Mouse (Mus musculus) midbrain, embryonic 10.5 days (tissue): ENCODE measurements around the gene Olfr1367. TPM values are rescaled to one million over a fixed set of nuclear protein-coding genes. Genes with fewer than 3 reads are reported as not detected.
A peak's percentile ranks its signal among the peaks of the same experiment; 100 is the strongest.
"Not testable (repeated sequence)": the region's sequence is repeated elsewhere in the genome, so short reads cannot be mapped to it uniquely, and the experiment has no call there.

Experiments used
- DNase-seq: peaks from one replicate; pipeline ENCODE4 v3.0.0-alpha.2; 2017; ENCODE audit warnings: low spot score
- H3K27ac ChIP-seq: fragments of 300-500 bp; sonication (generic); replicated peaks from 2 replicates; pipeline ENCODE4 v1.5.1; 2016; ENCODE audit warnings: mild to moderate bottlenecking
- H3K27me3 ChIP-seq: fragments of 300-500 bp; sonication (generic); 2 replicates; pipeline ENCODE4 v1.6.1; 2016; ENCODE audit warnings: low read depth, mild to moderate bottlenecking; ENCODE audit not compliant: poor library complexity, severe bottlenecking
- H3K36me3 ChIP-seq: fragments of 300-500 bp; sonication (generic); 2 replicates; pipeline ENCODE4 v1.6.1; 2016; ENCODE audit warnings: mild to moderate bottlenecking, moderate library complexity
- H3K4me1 ChIP-seq: fragments of 300-500 bp; sonication (generic); 2 replicates; pipeline ENCODE4 v1.6.1; 2016
- H3K4me3 ChIP-seq: fragments of 300-500 bp; sonication (generic); 2 replicates; pipeline ENCODE4 v1.5.1; 2016; ENCODE audit warnings: mild to moderate bottlenecking, moderate library complexity
- H3K9me3 ChIP-seq: fragments of 300-500 bp; sonication (generic); replicated peaks from 2 replicates; pipeline ENCODE4 v1.6.1; 2016; ENCODE audit warnings: mild to moderate bottlenecking
- WGBS: fragments of 180-500 bp; shearing (Covaris S2); methylation state at CpG from one replicate; pipeline ENCODE4 v1.1.7; 2016; 5-methylcytosine and 5-hydroxymethylcytosine counted together
- polyA plus RNA-seq: library from polyadenylated mRNA; unstranded; fragments of >200 nt; fragmentation: Nextera tagmentation; extraction: Ambion mirVana; gene quantifications from 2 replicates; pipeline ENCODE4 v1.2.1, GENCODE M21; 2016

Gene Olfr1367
- polyA plus RNA-seq, 1 experiment from 2014 or later, result not detected

DNA sequence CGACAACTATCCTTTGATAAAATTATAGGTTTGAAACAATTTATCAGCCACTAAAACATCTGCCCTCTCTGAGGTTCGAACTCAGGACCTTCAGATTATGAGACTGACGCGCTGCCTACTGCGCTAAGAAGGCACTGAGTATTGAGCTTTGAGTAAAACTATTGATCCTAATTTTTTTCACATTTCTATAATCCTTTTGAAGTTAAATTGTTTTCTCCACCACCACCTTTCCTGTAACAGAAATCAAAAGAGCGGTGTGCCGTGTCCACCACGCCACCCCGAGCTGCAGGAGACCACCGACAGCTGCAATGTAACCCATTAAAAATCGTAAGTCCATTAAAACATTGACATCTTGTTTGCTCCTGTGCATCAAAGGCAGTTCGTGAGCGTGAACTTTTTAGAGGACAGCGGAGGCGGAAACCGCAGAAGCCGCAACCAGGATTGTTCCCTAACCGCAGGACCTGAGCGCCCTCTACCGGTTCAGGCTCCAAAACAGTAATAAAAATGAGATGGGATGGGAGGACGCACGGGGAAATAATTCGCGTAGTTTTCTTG lies 20.0 kb upstream of the Olfr1367 start:
- Histone ChIP-seq H3K36me3 (no peaks in the 10 kb centered on the region), H3K4me3 (peak overlapping the region; percentile 60), H3K9me3 (no peaks in the 10 kb centered on the region), H3K27ac (peak overlapping the region; percentile 63), H3K4me1 (peaks cover 20% of the 10 kb centered on the region), H3K27me3 (peaks cover 13% of the 10 kb centered on the region)
- DNase-seq, result peak; percentile 86
- WGBS, result under 1% methylated on average over 24 of the region's 24 CpGs

DNA sequence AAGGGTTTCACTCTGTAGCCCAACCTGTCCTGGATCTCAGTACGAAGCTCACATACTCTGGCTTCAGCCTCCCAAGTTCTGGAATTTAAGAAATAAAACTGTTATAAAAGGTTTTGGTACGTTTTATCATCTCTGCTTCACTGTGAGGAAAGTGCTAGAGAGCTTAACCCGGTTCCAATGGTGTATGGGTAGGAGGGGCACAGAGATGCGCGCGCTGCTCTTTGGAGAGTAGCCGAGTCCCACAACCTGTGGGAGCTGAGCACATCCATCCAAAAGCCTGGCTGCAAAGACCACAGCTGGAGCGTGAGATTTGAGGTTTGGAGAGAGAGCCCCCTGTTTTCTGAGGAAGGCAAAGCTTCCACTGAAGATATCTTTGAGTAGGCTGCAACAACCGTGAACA lies 19.3 kb upstream of the Olfr1367 start:
- Histone ChIP-seq H3K4me1 (peaks cover 15% of the 10 kb centered on the region), H3K36me3 (no peaks in the 10 kb centered on the region), H3K27me3 (peaks cover 13% of the 10 kb centered on the region), H3K4me3 (peak overlapping the region; percentile 60), H3K27ac (no peak overlapping the region), H3K9me3 (no peaks in the 10 kb centered on the region)
- peak; percentile 58 for DNase-seq
- 2% methylated on average over 9 of the region's 9 CpGs for WGBS

DNA sequence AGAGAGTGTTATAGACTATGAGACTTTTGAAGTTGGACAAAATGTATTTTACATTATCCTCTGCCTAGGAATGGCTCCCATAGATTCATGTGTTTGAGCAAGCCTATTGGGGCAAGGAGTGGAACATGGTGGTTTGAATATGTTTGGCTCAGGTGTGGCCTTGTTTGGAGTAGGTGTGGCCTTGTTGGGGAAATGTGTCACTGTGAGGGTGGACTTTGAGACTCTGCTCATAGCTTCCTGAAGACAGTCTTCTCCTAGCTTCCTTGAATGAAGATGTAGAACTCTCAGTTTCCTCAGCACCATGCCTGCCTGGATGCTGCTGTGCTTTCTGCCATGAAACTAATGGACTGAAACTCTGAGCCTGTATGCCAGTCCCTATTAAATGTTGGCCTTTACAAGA lies 3.9 kb downstream of the Olfr1367 start:
- no peaks in the 10 kb centered on the region for H3K4me1 ChIP-seq
- no peak overlapping the region for H3K27ac ChIP-seq
- H3K4me3 ChIP-seq, result no peak overlapping the region
- H3K9me3 ChIP-seq, result no peaks in the 10 kb centered on the region
- H3K36me3 ChIP-seq, result no peaks in the 10 kb centered on the region
- H3K27me3 ChIP-seq, result no peaks in the 10 kb centered on the region
- DNase-seq, result no peak

DNA sequence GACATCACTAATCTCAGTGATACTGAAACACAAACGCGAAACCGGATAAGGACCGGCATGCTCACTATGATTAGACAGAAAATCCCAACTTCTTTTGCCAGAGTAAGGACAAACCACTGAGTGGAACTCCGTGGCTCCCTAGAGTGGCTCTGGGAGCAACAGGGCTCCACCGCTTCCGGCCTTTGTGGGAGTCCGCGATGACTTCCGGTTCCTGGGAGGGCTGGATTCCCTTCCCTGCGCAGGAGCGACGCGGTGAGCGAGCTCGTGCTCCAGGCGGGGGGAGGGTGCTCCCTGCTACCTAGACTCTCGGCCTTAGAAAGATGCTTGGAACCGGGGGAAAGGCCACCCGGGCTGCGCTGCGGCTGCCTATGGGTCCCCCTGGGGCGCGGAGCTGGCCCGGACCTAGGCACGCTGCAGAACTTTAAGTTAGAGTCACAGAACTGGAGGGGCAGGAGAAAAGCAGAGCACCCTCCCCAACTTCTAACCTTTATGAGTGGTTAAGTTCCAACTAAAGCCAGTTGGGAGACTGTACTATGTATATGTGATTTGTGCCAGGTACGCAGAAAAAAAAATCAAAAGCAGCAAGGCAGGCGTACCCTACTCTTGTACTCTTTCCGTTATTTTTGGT lies 16.0 kb downstream of the Olfr1367 start, which contains the start of gene Zscan12:
Gene Zscan12 (plus strand): TSS at position 200 of the 628 bp plus-strand sequence.
- H3K27me3 ChIP-seq, result no peaks in the 10 kb centered on the region
- H3K36me3 ChIP-seq, result peaks cover 30% of the 10 kb centered on the region
- WGBS, result 1% methylated on average over 29 of the region's 29 CpGs

DNA sequence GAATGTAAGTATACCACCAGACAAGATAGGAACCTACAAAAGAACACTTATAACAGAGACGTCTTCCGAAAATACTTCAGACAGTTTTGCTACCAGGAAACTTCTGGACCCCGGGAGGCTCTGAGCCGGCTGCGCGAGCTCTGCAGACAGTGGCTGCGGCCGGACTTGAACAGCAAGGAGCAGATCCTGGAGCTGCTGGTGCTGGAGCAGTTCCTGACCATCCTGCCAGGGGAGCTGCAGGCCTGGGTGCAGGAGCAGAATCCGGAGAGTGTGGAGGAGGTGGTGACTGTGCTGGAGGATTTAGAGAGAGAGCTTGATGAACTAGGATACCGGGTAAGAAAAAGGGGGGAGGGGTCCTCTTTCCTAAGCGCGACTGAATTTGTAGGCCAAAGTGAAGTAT lies 17.0 kb downstream of the Olfr1367 start:
- no peak for DNase-seq
- Histone ChIP-seq H3K27ac (no peak overlapping the region), H3K4me3 (peak overlapping the region; percentile 82), H3K9me3 (no peaks in the 10 kb centered on the region), H3K4me1 (peaks cover 25% of the 10 kb centered on the region), H3K36me3 (peaks cover 40% of the 10 kb centered on the region), H3K27me3 (no peaks in the 10 kb centered on the region)
- WGBS, result 64% methylated on average over 12 of the region's 12 CpGs

More for the DNA sequence above, 16.0 kb downstream of the Olfr1367 start, which contains the start of gene Zscan12:
- H3K4me3 ChIP-seq, result peak within 1 kb of the TSS; percentile 82
- DNase-seq, result peak; percentile 92
- peaks cover 25% of the 10 kb centered on the region for H3K4me1 ChIP-seq
- peak within 1 kb of the TSS; percentile 94 for H3K27ac ChIP-seq
- H3K9me3 ChIP-seq, result no peaks in the 10 kb centered on the region

DNA sequence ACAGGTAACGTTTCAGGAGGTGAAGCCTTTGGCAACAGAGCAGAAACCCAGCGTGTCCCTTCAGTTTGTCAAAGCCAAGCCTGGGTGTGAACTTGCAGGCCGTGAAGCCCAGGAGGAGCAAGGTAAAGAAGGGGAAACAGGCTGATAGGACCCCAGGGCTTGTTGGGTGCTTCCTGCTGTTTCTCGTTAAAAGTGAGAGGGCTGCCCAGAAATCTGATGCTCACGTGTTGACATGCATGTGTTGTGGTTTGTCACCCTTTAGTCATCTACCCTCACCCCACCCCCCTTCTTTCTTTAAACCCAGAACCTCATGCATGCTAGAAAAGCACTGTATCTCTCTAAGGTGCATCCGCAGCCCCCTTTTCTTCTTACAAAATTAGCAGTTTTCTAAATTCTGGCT lies 19.9 kb downstream of the Olfr1367 start:
- peaks cover 25% of the 10 kb centered on the region for H3K4me1 ChIP-seq
- no peaks in the 10 kb centered on the region for H3K9me3 ChIP-seq
- no peaks in the 10 kb centered on the region for H3K27me3 ChIP-seq
- peaks cover 68% of the 10 kb centered on the region for H3K36me3 ChIP-seq
- no peak overlapping the region for H3K4me3 ChIP-seq
- H3K27ac ChIP-seq, result no peak overlapping the region
- DNase-seq, result no peak
- WGBS, result 82% methylated on average over 6 of the region's 6 CpGs

DNA sequence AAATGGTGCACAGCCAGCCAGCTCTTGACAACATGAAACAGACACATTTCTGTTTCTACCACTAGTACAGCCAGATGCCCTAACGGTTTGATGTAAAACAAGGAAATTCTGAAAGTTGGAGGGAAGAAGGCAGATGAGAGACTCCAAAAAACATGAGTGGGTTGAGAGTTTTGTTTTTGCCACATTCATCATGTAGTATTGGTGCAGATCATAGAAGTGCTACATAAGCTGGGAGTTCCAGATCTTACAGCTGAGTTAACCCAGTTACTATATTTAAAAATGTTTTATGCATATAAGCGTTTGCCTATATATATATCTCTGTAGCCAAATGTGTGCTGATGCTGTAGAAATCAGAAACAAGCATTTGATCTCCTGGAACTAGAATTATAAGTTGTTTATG lies 26.0 kb downstream of the Olfr1367 start:
- H3K27ac ChIP-seq, result no peak overlapping the region
- H3K4me3 ChIP-seq, result no peak overlapping the region
- no peaks in the 10 kb centered on the region for H3K27me3 ChIP-seq
- H3K4me1 ChIP-seq, result no peaks in the 10 kb centered on the region
- H3K9me3 ChIP-seq, result no peaks in the 10 kb centered on the region
- no peak for DNase-seq
- 90% methylated on average over 2 of the region's 2 CpGs for WGBS
- peaks cover 48% of the 10 kb centered on the region for H3K36me3 ChIP-seq

DNA sequence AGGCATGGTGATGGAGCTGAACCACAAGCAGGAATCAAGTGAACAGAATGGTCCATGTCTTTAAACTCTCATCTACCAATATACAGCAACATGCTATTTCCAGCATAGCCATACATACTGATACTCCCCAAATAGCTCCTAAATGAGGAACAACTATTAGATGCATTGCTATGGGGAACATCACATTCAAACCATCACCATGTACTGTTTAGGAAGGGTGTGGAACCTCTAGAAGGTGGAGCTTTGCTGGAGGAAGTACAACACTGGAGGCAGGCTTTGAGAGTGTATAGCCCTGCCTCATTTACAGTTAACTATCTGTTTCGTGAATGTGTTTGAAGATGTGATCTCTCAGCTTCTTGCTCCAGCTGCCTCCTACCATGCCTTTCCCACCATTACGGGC lies 31.1 kb downstream of the Olfr1367 start:
- no peak for DNase-seq
- 88% methylated on average over 2 of the region's 2 CpGs for WGBS

DNA sequence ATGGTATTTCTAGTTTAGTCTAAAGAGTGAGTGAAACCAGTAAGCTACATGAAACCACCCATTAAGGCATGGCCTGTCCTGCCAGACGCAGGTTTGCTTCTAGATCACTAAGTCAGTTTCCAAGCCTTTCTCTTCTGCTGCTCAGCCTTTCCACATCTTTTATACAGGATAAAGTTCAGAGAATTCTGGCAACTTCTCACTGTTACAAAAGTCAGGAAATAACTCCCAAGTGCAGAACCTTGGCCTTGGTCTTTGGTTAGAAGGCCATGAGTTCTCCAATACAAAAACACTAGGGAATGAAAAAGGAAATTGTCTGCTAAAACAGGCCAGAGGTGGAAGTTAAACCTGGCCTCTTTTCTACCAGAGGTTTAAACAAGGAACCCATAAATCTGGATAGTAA lies 48.5 kb downstream of the Olfr1367 start:
- WGBS, result 98% methylated on average over 1 of the region's 1 CpGs
- Histone ChIP-seq H3K9me3 (0 out of 2 replicates have a peak, but pooled peaks cover 3% of the 10 kb centered on the region), H3K27me3 (no peaks in the 10 kb centered on the region), H3K27ac (no peak overlapping the region), H3K4me1 (no peaks in the 10 kb centered on the region; the same call in 1 of the 2 replicates), H3K4me3 (no peak overlapping the region), H3K36me3 (peaks cover 91% of the 10 kb centered on the region)
- no peak for DNase-seq

More for the DNA sequence above, 31.1 kb downstream of the Olfr1367 start:
- Histone ChIP-seq H3K36me3 (peaks cover 6% of the 10 kb centered on the region; the same call in 1 of the 2 replicates), H3K4me1 (no peaks in the 10 kb centered on the region), H3K27me3 (no peaks in the 10 kb centered on the region), H3K4me3 (no peak overlapping the region), H3K9me3 (no peaks in the 10 kb centered on the region), H3K27ac (no peak overlapping the region)

DNA sequence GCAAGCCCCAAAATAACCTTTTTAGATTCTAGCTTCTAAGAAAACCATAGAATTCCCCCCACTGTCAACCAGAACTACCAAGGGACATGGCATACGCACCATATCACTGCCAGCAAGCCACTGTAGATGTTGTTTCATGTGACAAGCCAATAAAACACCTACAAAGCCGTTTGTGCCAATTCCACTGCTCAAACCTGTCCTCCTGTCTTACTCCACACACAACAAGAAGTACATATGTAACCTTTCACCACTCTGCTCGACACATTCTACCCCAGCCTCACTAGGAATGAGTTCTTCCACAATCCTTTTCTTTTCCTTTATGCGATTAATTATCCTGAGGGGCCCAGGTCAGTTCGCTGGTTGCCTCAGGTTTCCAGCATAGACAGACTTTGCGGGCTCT lies 48.9 kb downstream of the Olfr1367 start:
- Histone ChIP-seq H3K27me3 (no peaks in the 10 kb centered on the region), H3K36me3 (peaks cover 91% of the 10 kb centered on the region)
- WGBS, result 96% methylated on average over 6 of the region's 6 CpGs

DNA sequence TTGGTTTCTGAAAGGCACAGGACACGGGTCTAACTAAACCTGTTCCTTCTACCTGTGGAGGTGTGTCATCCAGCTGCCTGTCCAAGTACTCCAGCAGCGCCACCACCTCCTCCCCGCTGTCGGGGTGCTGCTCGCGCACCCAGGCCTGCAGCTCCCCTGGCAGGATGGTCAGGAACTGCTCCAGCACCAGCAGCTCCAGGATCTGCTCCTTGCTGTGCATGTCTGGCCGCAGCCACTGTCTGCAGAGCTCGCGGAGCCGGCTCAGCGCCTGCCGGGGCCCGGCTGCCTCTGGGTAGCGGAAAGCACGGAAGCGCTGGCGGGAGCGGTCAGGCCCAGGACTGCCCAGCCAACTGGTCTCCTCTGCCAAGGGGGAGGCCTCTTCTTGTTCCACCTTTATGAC lies 49.3 kb downstream of the Olfr1367 start:
- DNase-seq, H3K27ac ChIP-seq, H3K9me3 ChIP-seq, H3K4me1 ChIP-seq, H3K27me3 ChIP-seq, H3K4me3 ChIP-seq: not testable (repeated sequence)
- H3K36me3 ChIP-seq, result peaks cover 91% of the 10 kb centered on the region
- 93% methylated on average over 18 of the region's 18 CpGs for WGBS

More for the DNA sequence above, 48.9 kb downstream of the Olfr1367 start:
- no peak for DNase-seq
- Histone ChIP-seq H3K27ac (no peak overlapping the region), H3K4me3 (no peak overlapping the region), H3K4me1 (peaks cover 4% of the 10 kb centered on the region), H3K9me3 (0 out of 2 replicates have a peak, but pooled peaks cover 3% of the 10 kb centered on the region)

DNA sequence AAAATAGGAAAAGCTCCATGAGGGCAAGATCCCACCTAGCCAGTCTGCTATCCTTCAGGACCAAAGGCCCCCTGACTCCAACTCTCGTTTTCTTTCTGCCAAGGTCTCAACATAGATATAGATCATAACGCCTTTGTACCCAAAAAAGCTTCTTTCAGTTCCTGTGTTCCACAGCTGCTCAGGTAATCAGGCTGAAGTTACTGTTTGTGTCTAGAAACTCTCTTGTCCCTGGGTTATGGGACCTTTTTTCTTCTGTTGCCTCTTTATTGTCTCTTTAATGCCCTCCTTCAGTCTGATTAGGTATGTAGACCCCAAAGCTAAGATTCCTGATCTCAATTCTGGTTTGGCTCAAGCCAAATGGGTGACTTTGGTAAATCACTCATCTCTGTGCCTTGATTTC lies 50.8 kb downstream of the Olfr1367 start:
- DNase-seq, result no peak
- WGBS, result 91% methylated on average over 2 of the region's 2 CpGs
- Histone ChIP-seq H3K4me3 (no peak overlapping the region), H3K4me1 (peaks cover 17% of the 10 kb centered on the region), H3K27ac (no peak overlapping the region), H3K27me3 (no peaks in the 10 kb centered on the region), H3K36me3 (peaks cover 77% of the 10 kb centered on the region), H3K9me3 (0 out of 2 replicates have a peak, but pooled peaks cover 2% of the 10 kb centered on the region)
